Mouse (Mus musculus) MEL (cell line): ENCODE results near the gene Snx29. TPM values are rescaled to one million over a fixed set of nuclear protein-coding genes. Genes with fewer than 3 reads are reported as not detected.

ENCODE experiments used
- DNase-seq: peaks from one replicate; pipeline ENCODE4 v3.0.0; 2011; ENCODE audit warnings: low read depth, low spot score
- H3K27ac ChIP-seq: 2 replicates; pipeline ENCODE4 v1.5.1; 2012; ENCODE audit warnings: low read depth, mild to moderate bottlenecking, control low read depth, low read length, moderate library complexity; ENCODE audit not compliant: control insufficient read depth
- H3K27me3 ChIP-seq, 2 experiments: fragments of 150-350 bp in 1 of 2; sonication (generic) in 1 of 2; 2 replicates each; pipeline ENCODE4 v1.6.1; 2012; ENCODE audit warnings: low read length in 2 of 2, mild to moderate bottlenecking in 2 of 2, improper control_type of control experiment in 1 of 2, moderate library complexity in 1 of 2; ENCODE audit not compliant: insufficient read depth in 2 of 2, control insufficient read depth in 1 of 2
- H3K36me3 ChIP-seq, 2 experiments: 2 replicates each; pipeline ENCODE4 v1.6.1; 2012 to 2014; ENCODE audit warnings: low read length in 2 of 2, improper control_type of control experiment in 1 of 2, inconsistent platforms in 1 of 2, mild to moderate bottlenecking in 1 of 2; ENCODE audit not compliant: insufficient read depth in 2 of 2, control insufficient read depth in 1 of 2
- H3K4me1 ChIP-seq, 2 experiments: fragments of 150-350 bp in 1 of 2; sonication (generic) in 1 of 2; 2 replicates each; pipeline ENCODE4 v1.6.1; 2012; ENCODE audit warnings: low read length in 2 of 2, improper control_type of control experiment in 1 of 2, mild to moderate bottlenecking in 1 of 2; ENCODE audit not compliant: insufficient read depth in 2 of 2, control insufficient read depth in 1 of 2
- H3K4me3 ChIP-seq, 2 experiments: fragments of 150-350 bp in 1 of 2; sonication (generic) in 1 of 2; 2 replicates each; pipeline ENCODE4 v1.5.1; 2012; ENCODE audit warnings: low read depth in 2 of 2, low read length in 2 of 2, mild to moderate bottlenecking in 2 of 2, moderate library complexity in 2 of 2, control low read depth in 1 of 2, improper control_type of control experiment in 1 of 2; ENCODE audit not compliant: control insufficient read depth in 1 of 2, insufficient read depth in 1 of 2
- H3K79me2 ChIP-seq: 2 replicates; pipeline ENCODE4 v1.6.1; 2012; ENCODE audit warnings: mild to moderate bottlenecking, low read length, moderate library complexity; ENCODE audit not compliant: control insufficient read depth, poor library complexity, insufficient read depth
- H3K9ac ChIP-seq: 2 replicates; pipeline ENCODE4 v1.6.1; 2012; ENCODE audit warnings: low read depth, mild to moderate bottlenecking, control low read depth, low read length, moderate library complexity; ENCODE audit not compliant: control insufficient read depth, poor library complexity, severe bottlenecking
- H3K9me3 ChIP-seq: fragments of 150-350 bp; sonication (generic); replicated peaks from 2 replicates; pipeline ENCODE4 v1.6.1; 2012; ENCODE audit warnings: mild to moderate bottlenecking, low read length, improper control_type of control experiment, moderate library complexity; ENCODE audit not compliant: insufficient read depth
- BHLHE40 ChIP-seq: IDR thresholded peaks from 2 replicates; pipeline ENCODE4 v1.6.1; 2012; ENCODE audit warnings: low read depth, mild to moderate bottlenecking, inconsistent platforms, low read length, improper control_type of control experiment, borderline replicate concordance
- CHD2 ChIP-seq: IDR thresholded peaks from 2 replicates; pipeline ENCODE4 v1.6.1; 2011; ENCODE audit warnings: low read length, improper control_type of control experiment
- CTCF ChIP-seq, 3 experiments: IDR thresholded peaks in 2 of 3; conservative IDR thresholded peaks in 1 of 3; 2 replicates each; pipeline ENCODE4 v1.5.1; 2011 to 2012; ENCODE audit warnings: low read length in 3 of 3, low read depth in 2 of 3, mild to moderate bottlenecking in 2 of 3, improper control_type of control experiment in 1 of 3, inconsistent platforms in 1 of 3, mixed read lengths in 1 of 3, moderate library complexity in 1 of 3; ENCODE audit not compliant: control insufficient read depth in 1 of 3, insufficient read depth in 1 of 3, poor library complexity in 1 of 3, severe bottlenecking in 1 of 3
- ELF1 ChIP-seq: IDR thresholded peaks from 2 replicates; pipeline ENCODE4 v1.6.1; 2014; ENCODE audit warnings: low read depth, mild to moderate bottlenecking, inconsistent platforms, low read length, improper control_type of control experiment, moderate library complexity
- EP300 ChIP-seq, 2 experiments: IDR thresholded peaks; 2 replicates each; pipeline ENCODE4 v1.6.1; 2011; ENCODE audit warnings: improper control_type of control experiment in 2 of 2, low read length in 2 of 2, low read depth in 1 of 2, mild to moderate bottlenecking in 1 of 2
- ETS1 ChIP-seq: IDR thresholded peaks from 2 replicates; pipeline ENCODE4 v1.6.1; 2012; ENCODE audit warnings: low read depth, mild to moderate bottlenecking, inconsistent platforms, low read length, improper control_type of control experiment, moderate library complexity
- GABPA ChIP-seq: IDR thresholded peaks from 2 replicates; pipeline ENCODE4 v1.6.1; 2012; ENCODE audit warnings: low read depth, mild to moderate bottlenecking, inconsistent platforms, low read length, improper control_type of control experiment, moderate library complexity
- GATA1 ChIP-seq: IDR thresholded peaks from 2 replicates; pipeline ENCODE4 v1.6.1; 2011; ENCODE audit warnings: low read depth, low read length, improper control_type of control experiment
- JUND ChIP-seq: IDR thresholded peaks from 2 replicates; pipeline ENCODE4 v1.6.1; 2011; ENCODE audit warnings: low read depth, mild to moderate bottlenecking, improper control_type of control experiment, low read length
- KAT2A ChIP-seq: conservative IDR thresholded peaks from 2 replicates; pipeline ENCODE4 v1.6.1; 2012; ENCODE audit warnings: low read depth, low read length, improper control_type of control experiment, inconsistent platforms
- MAFK ChIP-seq: IDR thresholded peaks from 2 replicates; pipeline ENCODE4 v1.6.1; 2011; ENCODE audit warnings: low read depth, mild to moderate bottlenecking, low read length, improper control_type of control experiment, borderline replicate concordance
- MAX ChIP-seq: IDR thresholded peaks from 2 replicates; pipeline ENCODE4 v1.6.1; 2011; ENCODE audit warnings: low read length, improper control_type of control experiment
- MYB ChIP-seq: IDR thresholded peaks from 2 replicates; pipeline ENCODE4 v1.6.1; 2011; ENCODE audit warnings: mild to moderate bottlenecking, low read depth, low read length, improper control_type of control experiment
- MYC ChIP-seq: IDR thresholded peaks from 2 replicates; pipeline ENCODE4 v1.6.1; 2011; ENCODE audit warnings: low read depth, mild to moderate bottlenecking, low read length, improper control_type of control experiment, moderate library complexity
- POLR2A ChIP-seq, 2 experiments: IDR thresholded peaks; 2 replicates each; pipeline ENCODE4 v1.6.1; 2011 to 2012; ENCODE audit warnings: low read length in 2 of 2, mild to moderate bottlenecking in 2 of 2, control low read depth in 1 of 2, improper control_type of control experiment in 1 of 2, low read depth in 1 of 2, moderate library complexity in 1 of 2; ENCODE audit not compliant: control insufficient read depth in 1 of 2, insufficient read depth in 1 of 2, poor library complexity in 1 of 2
- POLR2AphosphoS2 ChIP-seq: IDR thresholded peaks from 2 replicates; pipeline ENCODE4 v1.6.1; 2011; ENCODE audit warnings: low read length, improper control_type of control experiment
- POLR2AphosphoS5 ChIP-seq: IDR thresholded peaks from 2 replicates; pipeline ENCODE4 v1.6.1; 2012; ENCODE audit warnings: low read depth, borderline replicate concordance, mild to moderate bottlenecking, inconsistent platforms, low read length, moderate library complexity, mixed read lengths
- RAD21 ChIP-seq: IDR thresholded peaks from 2 replicates; pipeline ENCODE4 v1.6.1; 2011; ENCODE audit warnings: mild to moderate bottlenecking, low read depth, low read length, improper control_type of control experiment
- TCF12 ChIP-seq: IDR thresholded peaks from 2 replicates; pipeline ENCODE4 v1.6.1; 2014; ENCODE audit warnings: low read depth, mild to moderate bottlenecking, inconsistent platforms, low read length, improper control_type of control experiment, moderate library complexity
- ZC3H11A ChIP-seq: IDR thresholded peaks from 2 replicates; pipeline ENCODE4 v1.6.1; 2012; ENCODE audit warnings: low read depth, mild to moderate bottlenecking, inconsistent platforms, low read length, improper control_type of control experiment
- ZNF384 ChIP-seq: IDR thresholded peaks from 2 replicates; pipeline ENCODE4 v1.6.1; 2012; ENCODE audit warnings: low read depth, mild to moderate bottlenecking, inconsistent platforms, low read length, improper control_type of control experiment
- polyA plus RNA-seq, 2 experiments: library from polyadenylated mRNA; stranded (reverse) in 1 of 2; unstranded in 1 of 2; fragments of >175 nt in 1 of 2; fragments of >200 nt in 1 of 2; gene quantifications; 2 replicates each; pipeline versions ENCODE4 v1.2.1 to v1.2.4; 2012; ENCODE audit warnings: low replicate concordance in 2 of 2, low read depth in 1 of 2; ENCODE audit not compliant: insufficient read length in 2 of 2, insufficient read depth in 1 of 2, missing spikeins in 1 of 2
- total RNA-seq: library from RNA; depleted of rRNA; stranded (reverse); fragments of 300-350 nt; gene quantifications from 2 replicates; pipeline ENCODE4 v1.2.3, GENCODE M21; 2012

Snx29 gene
- total and polyA plus RNA-seq, 3 experiments = 0.72 to 0.73 TPM; not detected in 1

GRCm38 (mm10) chr16:11475137-11475943, 152.6 kb downstream of the Snx29 start:
- Histone ChIP-seq H3K36me3 (no peaks in the 10 kb centered on the region), H3K4me1 (no peaks in the 10 kb centered on the region), H3K27ac (no peak overlapping the region), H3K79me2 (no peaks in the 10 kb centered on the region), H3K27me3 (no peaks in the 10 kb centered on the region), H3K9me3 (no peaks in the 10 kb centered on the region), H3K4me3 (no peak overlapping the region), H3K9ac (no peak overlapping the region)
- DNase-seq = no peak
- TF ChIP-seq CHD2 (no peak), BHLHE40 (no peak), EP300 (IDR thresholded peaks at IDR 0.05; ENCODE audit: low read depth in 1 of 2, low read length in 2 of 2) (no peak), RAD21 (no peak), POLR2AphosphoS2 (no peak), GATA1 (no peak)

GRCm38 (mm10) chr16:11476314-11476713, 153.6 kb downstream of the Snx29 start:
- H3K4me1 ChIP-seq = no peaks in the 10 kb centered on the region
- H3K9me3 ChIP-seq = no peaks in the 10 kb centered on the region
- no peak overlapping the region for H3K4me3 ChIP-seq
- DNase-seq = no peak
- no peak for TF ChIP-seq POLR2A (IDR thresholded peaks at IDR 0.05; ENCODE audit: control insufficient read depth in 1 of 2, insufficient read depth in 1 of 2, low read depth in 1 of 2, low read length in 2 of 2, poor library complexity in 1 of 2)
- no peak for TF ChIP-seq ZNF384
- TF ChIP-seq TCF12 = no peak
- TF ChIP-seq CTCF (IDR thresholded peaks at IDR 0.05 in 2 of 3, conservative IDR thresholded peaks at IDR 0.05 in 1 of 3; ENCODE audit: control insufficient read depth in 1 of 3, insufficient read depth in 1 of 3, low read depth in 2 of 3, low read length in 3 of 3, poor library complexity in 1 of 3, severe bottlenecking in 1 of 3) = no peak
- TF ChIP-seq, all 39 proteins: peak for 0
- no peaks in the 10 kb centered on the region for H3K27me3 ChIP-seq
- H3K27ac ChIP-seq = no peak overlapping the region
- no peak overlapping the region for H3K9ac ChIP-seq
- H3K79me2 ChIP-seq = no peaks in the 10 kb centered on the region
- no peaks in the 10 kb centered on the region for H3K36me3 ChIP-seq

GRCm38 (mm10) chr16:11476968-11477367, 154.3 kb downstream of the Snx29 start:
- no peaks in the 10 kb centered on the region for H3K79me2 ChIP-seq
- no peak for DNase-seq
- no peak overlapping the region for H3K27ac ChIP-seq
- no peaks in the 10 kb centered on the region for H3K4me1 ChIP-seq
- no peak overlapping the region for H3K4me3 ChIP-seq
- no peaks in the 10 kb centered on the region for H3K9me3 ChIP-seq
- no peaks in the 10 kb centered on the region for H3K36me3 ChIP-seq
- TF ChIP-seq TCF12 = no peak
- no peak for TF ChIP-seq KAT2A
- no peak for TF ChIP-seq CTCF (IDR thresholded peaks at IDR 0.05 in 2 of 3, conservative IDR thresholded peaks at IDR 0.05 in 1 of 3; ENCODE audit: control insufficient read depth in 1 of 3, insufficient read depth in 1 of 3, low read depth in 2 of 3, low read length in 3 of 3, poor library complexity in 1 of 3, severe bottlenecking in 1 of 3)
- TF ChIP-seq ELF1 = no peak
- no peak for TF ChIP-seq ZC3H11A
- TF ChIP-seq JUND = no peak
- TF ChIP-seq BHLHE40 = no peak
- TF ChIP-seq POLR2A (IDR thresholded peaks at IDR 0.05; ENCODE audit: control insufficient read depth in 1 of 2, insufficient read depth in 1 of 2, low read depth in 1 of 2, low read length in 2 of 2, poor library complexity in 1 of 2) = no peak
- no peak for TF ChIP-seq MAFK
- no peak for TF ChIP-seq POLR2AphosphoS5
- TF ChIP-seq ETS1 = no peak
- no peak for TF ChIP-seq MAX
- no peak for TF ChIP-seq GABPA
- TF ChIP-seq GATA1 = no peak
- no peak for TF ChIP-seq MYC
- TF ChIP-seq MYB = no peak
- TF ChIP-seq RAD21 = no peak
- no peaks in the 10 kb centered on the region for H3K27me3 ChIP-seq
- H3K9ac ChIP-seq = no peak overlapping the region
